Mouse (Mus musculus) thymus, adult 2 months (tissue): Measurements from ENCODE around the gene Gm44502. TPM values are rescaled to one million over a fixed set of nuclear protein-coding genes. Genes with fewer than 3 reads are reported as not detected.

Source experiments
- DNase-seq: peaks from one replicate; pipeline ENCODE4 v3.0.0; 2021
- H3K27ac ChIP-seq: fragments of 200-500 bp; 2 replicates; pipeline ENCODE4 v1.5.1; 2012; ENCODE audit warnings: low read length, control low read depth; ENCODE audit not compliant: control insufficient read depth, insufficient read depth
- H3K27me3 ChIP-seq: fragments of 200-500 bp; 2 replicates; pipeline ENCODE4 v1.6.1; 2012; ENCODE audit warnings: mild to moderate bottlenecking, low read length, moderate library complexity, mixed read lengths; ENCODE audit not compliant: control insufficient read depth, insufficient read depth
- H3K36me3 ChIP-seq: fragments of 200-500 bp; 2 replicates; pipeline ENCODE4 v1.6.1; 2012; ENCODE audit warnings: mild to moderate bottlenecking, low read length, moderate library complexity; ENCODE audit not compliant: control insufficient read depth, insufficient read depth
- H3K4me1 ChIP-seq: fragments of 200-500 bp; replicated peaks from 2 replicates; pipeline ENCODE4 v1.6.1; 2012; ENCODE audit warnings: low read length; ENCODE audit not compliant: control insufficient read depth, insufficient read depth
- H3K4me3 ChIP-seq: fragments of 200-500 bp; 2 replicates; pipeline ENCODE4 v1.5.1; 2012; ENCODE audit warnings: mild to moderate bottlenecking, low read length, control low read depth, moderate library complexity; ENCODE audit not compliant: control insufficient read depth, insufficient read depth
- CTCF ChIP-seq: fragments of 200-500 bp; IDR thresholded peaks from 2 replicates; pipeline ENCODE4 v1.5.1; 2012; ENCODE audit warnings: mild to moderate bottlenecking, control low read depth, low read length, moderate library complexity, borderline replicate concordance; ENCODE audit not compliant: control insufficient read depth, poor library complexity, insufficient read depth; ENCODE audit errors: extremely low read depth
- POLR2A ChIP-seq: fragments of 200-500 bp; IDR thresholded peaks from 2 replicates; pipeline ENCODE4 v1.6.1; 2012; ENCODE audit warnings: mild to moderate bottlenecking, low read length, control low read depth, moderate library complexity; ENCODE audit not compliant: control insufficient read depth, poor library complexity, insufficient read depth; ENCODE audit errors: extremely low read depth
- WGBS: fragments of 180-500 bp; shearing (Covaris S2); methylation state at CpG from one replicate; pipeline ENCODE4 v1.1.7; 2018; 5-methylcytosine and 5-hydroxymethylcytosine counted together
- polyA plus RNA-seq: library from polyadenylated mRNA; depleted of rRNA; stranded (reverse); fragments of >200 nt; gene quantifications from 2 replicates; pipeline ENCODE4 v1.2.3, GENCODE M21; 2012

Gene Gm44502
- polyA plus RNA-seq, 1 experiment, result 3.2 TPM

- Histone ChIP-seq H3K4me1 (peaks cover 26% of the 10 kb centered on the region), H3K27me3 (no peaks in the 10 kb centered on the region), H3K36me3 (no peaks in the 10 kb centered on the region), H3K4me3 (peak within 1 kb of the TSS; percentile 72), H3K27ac (no peak within 1 kb of the TSS)
- 2% methylated on average over 33 of the region's 33 CpGs for WGBS
- no peak for TF ChIP-seq CTCF
- peak; percentile 37; the same call in 1 of the 2 replicates for TF ChIP-seq POLR2A
- peak; percentile 50 for DNase-seq
Observed at GRCm38 (mm10) chr15:89378831-89379401, 50.6 kb downstream of the Gm44502 start, which contains the start of gene Odf3b. Gene Odf3b (minus strand): TSS chr15:89379282.

GRCm38 (mm10) chr15:89377938-89378828 lies 51.3 kb downstream of the Gm44502 start:
- 21% methylated on average over 46 of the region's 46 CpGs for WGBS
- Histone ChIP-seq H3K27me3 (no peaks in the 10 kb centered on the region), H3K36me3 (no peaks in the 10 kb centered on the region), H3K4me1 (peaks cover 28% of the 10 kb centered on the region), H3K4me3 (peak overlapping the region; percentile 72), H3K27ac (no peak overlapping the region)
- DNase-seq, result no peak
- no peak; the same call in 1 of the 2 replicates for TF ChIP-seq POLR2A
- TF ChIP-seq CTCF, result no peak

- no peak overlapping the region for H3K27ac ChIP-seq
- TF ChIP-seq CTCF (no peak), POLR2A (peak; percentile 15; the same call in 1 of the 2 replicates)
- no peaks in the 10 kb centered on the region for H3K27me3 ChIP-seq
- peaks cover 32% of the 10 kb centered on the region for H3K4me1 ChIP-seq
- no peaks in the 10 kb centered on the region for H3K36me3 ChIP-seq
- 41% methylated on average over 18 of the region's 18 CpGs for WGBS
- no peak overlapping the region for H3K4me3 ChIP-seq
- no peak for DNase-seq
Observed at GRCm38 (mm10) chr15:89377362-89377761, 52.1 kb downstream of the Gm44502 start.

- TF ChIP-seq CTCF (no peak), POLR2A (no peak)
- no peak for DNase-seq
- no peak within 1 kb of the TSS for H3K4me3 ChIP-seq
- 91% methylated on average over 16 of the region's 16 CpGs for WGBS
- no peaks in the 10 kb centered on the region for H3K27me3 ChIP-seq
- H3K4me1 ChIP-seq, result peaks cover 32% of the 10 kb centered on the region
- no peak within 1 kb of the TSS for H3K27ac ChIP-seq
- peaks cover under 1% of the 10 kb centered on the region; the same call in 1 of the 2 replicates for H3K36me3 ChIP-seq
Observed at GRCm38 (mm10) chr15:89376957-89377356, 52.5 kb downstream of the Gm44502 start, which contains the start of gene Tymp. Gene Tymp (minus strand): TSS chr15:89377039.

GRCm38 (mm10) chr15:89376040-89376439 lies 53.5 kb downstream of the Gm44502 start:
- Histone ChIP-seq H3K4me3 (no peak overlapping the region), H3K27me3 (no peaks in the 10 kb centered on the region), H3K36me3 (peaks cover 5% of the 10 kb centered on the region; the same call in 1 of the 2 replicates), H3K27ac (no peak overlapping the region), H3K4me1 (peaks cover 32% of the 10 kb centered on the region)
- TF ChIP-seq CTCF (no peak), POLR2A (no peak)
- WGBS, result 96% methylated on average over 7 of the region's 7 CpGs
- DNase-seq, result no peak

- Histone ChIP-seq H3K4me3 (no peak overlapping the region), H3K27me3 (no peaks in the 10 kb centered on the region), H3K36me3 (peaks cover 15% of the 10 kb centered on the region), H3K4me1 (peaks cover 32% of the 10 kb centered on the region), H3K27ac (no peak overlapping the region)
- TF ChIP-seq CTCF, result no peak
- TF ChIP-seq POLR2A, result no peak
- WGBS, result 96% methylated on average over 17 of the region's 17 CpGs
- DNase-seq, result no peak
Observed at GRCm38 (mm10) chr15:89374801-89375534, 54.5 kb downstream of the Gm44502 start.

- H3K27ac ChIP-seq, result no peak overlapping the region
- H3K4me1 ChIP-seq, result peaks cover 29% of the 10 kb centered on the region
- TF ChIP-seq CTCF (no peak), POLR2A (no peak)
- H3K4me3 ChIP-seq, result peak overlapping the region; percentile 87
- no peaks in the 10 kb centered on the region for H3K27me3 ChIP-seq
- H3K36me3 ChIP-seq, result peaks cover 21% of the 10 kb centered on the region
- no peak for DNase-seq
- WGBS, result 71% methylated on average over 9 of the region's 9 CpGs
Observed at GRCm38 (mm10) chr15:89374340-89374739, 55.2 kb downstream of the Gm44502 start.
